Comparison of ENCODE assay signal across 8 mouse cellular contexts in genomic region chr4:101549958-101550591, GRCm38 (mm10). TPM values are rescaled to one million over a fixed set of nuclear protein-coding genes. Genes with fewer than 3 reads are reported as not detected.
DNase-seq lines count a peak whose midpoint lies in the region; ATAC-seq and TF ChIP-seq lines count a peak whose summit lies in the region.

No protein-coding gene starts in this region.

- H3K4me2 ChIP-seq in hindbrain, embryonic 15.5 days = peak overlapping the region; percentile 68
- H3K4me2 ChIP-seq in liver, embryonic 11.5 days = peak overlapping the region; percentile 55

- ATAC-seq in hindbrain, embryonic 15.5 days (ENCODE audit: low FRiP score, low read depth) = peak; percentile 84
- 0 out of 2 replicates have a peak, but pooled peaks have one; percentile 39 for ATAC-seq in liver, embryonic 11.5 days (replicated peaks; ENCODE audit: low FRiP score)
- no peak for ATAC-seq in erythroblast, adult 5-6 weeks (replicated peaks; ENCODE audit: low FRiP score, poor library complexity, severe bottlenecking)

- peak; percentile 29 for DNase-seq in gastrocnemius, adult 2 months
- no peak for DNase-seq in gastrocnemius, adult 18-20 months (ENCODE audit: low spot score)
- peak; percentile 80 for DNase-seq in brain, adult 2 months (ENCODE audit: low read depth, low spot score)
- DNase-seq in forebrain, embryonic 10.5 days (ENCODE audit: extremely low spot score, low spot score) = peak; percentile 16
- peak; percentile 46 for DNase-seq in liver, embryonic 11.5 days (ENCODE audit: low spot score)
- peak; percentile 33 for DNase-seq in neural tube, embryonic 10.5 days (ENCODE audit: extremely low spot score, low spot score)

- H3K27me3 ChIP-seq in forebrain, embryonic 10.5 days (ENCODE audit: poor library complexity, severe bottlenecking) = peaks cover 47% of the 10 kb centered on the region
- no peaks in the 10 kb centered on the region for H3K27me3 ChIP-seq in hindbrain, embryonic 15.5 days
- H3K27me3 ChIP-seq in liver, embryonic 11.5 days (replicated peaks; ENCODE audit: control insufficient read depth, insufficient read depth, low read length) = peaks cover 28% of the 10 kb centered on the region

- H3K4me1 ChIP-seq in forebrain, embryonic 10.5 days = peaks cover 21% of the 10 kb centered on the region
- H3K4me1 ChIP-seq in hindbrain, embryonic 15.5 days (replicated peaks) = peaks cover 39% of the 10 kb centered on the region
- no peaks in the 10 kb centered on the region for H3K4me1 ChIP-seq in liver, embryonic 11.5 days (replicated peaks; ENCODE audit: control insufficient read depth, insufficient read depth, low read length)

- intact Hi-C loops in gastrocnemius, adult 2 months (cut with DNase I) = no loop called here

- no peak overlapping the region for H3K27ac ChIP-seq in gastrocnemius, adult 2 months
- H3K27ac ChIP-seq in forebrain, embryonic 10.5 days = no peak overlapping the region
- H3K27ac ChIP-seq in hindbrain, embryonic 15.5 days (replicated peaks) = peak overlapping the region; percentile 96
- no peak overlapping the region for H3K27ac ChIP-seq in liver, embryonic 11.5 days (ENCODE audit: low read depth, low read length)

- peak overlapping the region; percentile 83 for H3K9ac ChIP-seq in hindbrain, embryonic 15.5 days
- H3K9ac ChIP-seq in liver, embryonic 11.5 days (ENCODE audit: low read depth, low read length) = no peak overlapping the region

- no peaks in the 10 kb centered on the region for H3K36me3 ChIP-seq in forebrain, embryonic 10.5 days (replicated peaks)
- H3K36me3 ChIP-seq in hindbrain, embryonic 15.5 days = no peaks in the 10 kb centered on the region
- no peaks in the 10 kb centered on the region for H3K36me3 ChIP-seq in liver, embryonic 11.5 days (ENCODE audit: control insufficient read depth, insufficient read depth, low read length)

- 1% methylated on average over 33 of the region's 33 CpGs for WGBS in forebrain, embryonic 10.5 days
- under 1% methylated on average over 33 of the region's 33 CpGs for WGBS in hindbrain, embryonic 15.5 days
- 5% methylated on average over 32 of the region's 33 CpGs for WGBS in liver, embryonic 11.5 days

- H3K9me3 ChIP-seq in forebrain, embryonic 10.5 days = no peaks in the 10 kb centered on the region
- H3K9me3 ChIP-seq in hindbrain, embryonic 15.5 days = no peaks in the 10 kb centered on the region
- no peaks in the 10 kb centered on the region for H3K9me3 ChIP-seq in liver, embryonic 11.5 days (ENCODE audit: control insufficient read depth, low read length)

- peak overlapping the region; percentile 61 for H3K4me3 ChIP-seq in gastrocnemius, adult 2 months
- peak overlapping the region; percentile 54 for H3K4me3 ChIP-seq in forebrain, embryonic 10.5 days
- H3K4me3 ChIP-seq in hindbrain, embryonic 15.5 days = peak overlapping the region; percentile 66
- H3K4me3 ChIP-seq in liver, embryonic 11.5 days (ENCODE audit: low read depth, low read length) = peak overlapping the region; percentile 1

- no peak for TF ChIP-seq CTCF in gastrocnemius, adult 2 months (IDR thresholded peaks at IDR 0.05)

RNA-seq across cellular contexts. Expression of gene Dnajc6, which starts 53.6 kb away (rescaled TPM):
- total RNA-seq in gastrocnemius, adult 2 months (2021) = under 1 TPM; 0.08 to 0.28 TPM
- under 1 TPM; 0.19 to 0.41 TPM for total RNA-seq in gastrocnemius, adult 18-20 months (2021)
- 1.4 and 1.7 TPM in 2 replicates for polyA plus RNA-seq in forebrain, embryonic 10.5 days (2016; fragmentation: Nextera tagmentation; extraction: Ambion mirVana)
- polyA plus RNA-seq in hindbrain, embryonic 15.5 days (2015; fragmentation: Nextera tagmentation; extraction: Ambion mirVana) = 59.3 and 60.4 TPM in 2 replicates
- polyA plus RNA-seq in liver, embryonic 11.5 days (2014; fragmentation: Nextera tagmentation; extraction: Ambion mirVana) = 0.14 and 0.22 TPM in 2 replicates
- 6.7 and 8.6 TPM in 2 replicates for total RNA-seq in erythroblast, adult 5-6 weeks (2015; ENCODE audit: low replicate concordance)
- 5.1 and 5.9 TPM in 2 replicates for total RNA-seq in erythroblast, adult 5-6 weeks (2017; ENCODE audit: low replicate concordance)

Comparison
In these comparisons a context has a peak if more than half of its experiments do, and no peak if none do; other contexts are left out.
1. H3K4me3 ChIP-seq: peak in every context shown above with its lines; median percentile 66 in hindbrain, embryonic 15.5 days; 61 in gastrocnemius, adult 2 months; 54 in forebrain, embryonic 10.5 days; 1 in liver, embryonic 11.5 days.
2. RNA of gene Dnajc6, which starts 53.6 kb away (total RNA-seq): 5.1 to 8.6 TPM in erythroblast, adult 5-6 weeks; 0.19 to 0.41 TPM in gastrocnemius, adult 18-20 months and 0.08 to 0.28 TPM in gastrocnemius, adult 2 months; every median in the first group is over 4 times any median in the second.